Mouse (Mus musculus) hindbrain, postnatal 0 days (tissue): Measurements from ENCODE around the gene Ccdc40. TPM values are rescaled to one million over a fixed set of nuclear protein-coding genes. Genes with fewer than 3 reads are reported as not detected.

Experiments
- ATAC-seq: fragments of 200-750 bp; cut with Nextera tagmentation; 2 replicates; pipeline ENCODE4 v1.8.0; 2017; ENCODE audit warnings: mild to moderate bottlenecking, moderate TSS enrichment, moderate library complexity
- DNase-seq: peaks from one replicate; pipeline ENCODE4 v3.0.0-alpha.2; 2015; ENCODE audit warnings: low spot score
- H3K27ac ChIP-seq: fragments of 300-500 bp; sonication (generic); 2 replicates; pipeline ENCODE4 v1.5.1; 2014; ENCODE audit warnings: mild to moderate bottlenecking
- H3K27me3 ChIP-seq: fragments of 300-500 bp; sonication (generic); 2 replicates; pipeline ENCODE4 v1.6.1; 2014; ENCODE audit warnings: low read length, mixed read lengths; ENCODE audit not compliant: insufficient read depth
- H3K36me3 ChIP-seq: fragments of 300-500 bp; sonication (generic); 2 replicates; pipeline ENCODE4 v1.6.1; 2014; ENCODE audit warnings: low read length, mixed read lengths; ENCODE audit not compliant: insufficient read depth
- H3K4me1 ChIP-seq: fragments of 300-500 bp; sonication (generic); 2 replicates; pipeline ENCODE4 v1.6.1; 2014; ENCODE audit warnings: antibody characterized with exemption, low read length, mixed read lengths; ENCODE audit not compliant: insufficient read depth
- H3K4me2 ChIP-seq: fragments of 300-500 bp; sonication (generic); 2 replicates; pipeline ENCODE4 v1.6.1; 2014; ENCODE audit warnings: low read depth, mild to moderate bottlenecking, low read length, moderate library complexity, mixed read lengths
- H3K4me3 ChIP-seq: fragments of 300-500 bp; sonication (generic); 2 replicates; pipeline ENCODE4 v1.5.1; 2014; ENCODE audit warnings: low read length
- H3K9ac ChIP-seq: fragments of 300-500 bp; sonication (generic); replicated peaks from 2 replicates; pipeline ENCODE4 v1.6.1; 2014; ENCODE audit warnings: mild to moderate bottlenecking, low read length, moderate library complexity, mixed read lengths
- H3K9me3 ChIP-seq: fragments of 300-500 bp; sonication (generic); 2 replicates; pipeline ENCODE4 v1.6.1; 2016; ENCODE audit warnings: low read length, mixed read lengths
- CTCF ChIP-seq: IDR thresholded peaks from 2 replicates; pipeline ENCODE4 v1.5.1; 2016; ENCODE audit warnings: antibody characterized with exemption, control low read depth, low read depth
- WGBS: fragments of 180-500 bp; shearing (Covaris S2); extraction: QIAGEN DNeasy Blood & Tissue Kit; methylation state at CpG from one replicate; pipeline ENCODE4 v1.1.7; 2014; 5-methylcytosine and 5-hydroxymethylcytosine counted together
- polyA plus RNA-seq: library from polyadenylated mRNA; unstranded; fragments of >200 nt; fragmentation: Nextera tagmentation; extraction: Ambion mirVana; gene quantifications from 2 replicates; pipeline ENCODE4 v1.2.1, GENCODE M21; 2015
- total RNA-seq: library from RNA; depleted of rRNA; stranded (reverse); fragments of >200 nt; gene quantifications from 2 replicates; pipeline ENCODE4 v1.2.3, GENCODE M21; 2014

Gene Ccdc40
- total and polyA plus RNA-seq, 2 experiments from 2014 or later: 9.7 to 11.5 TPM

DNA sequence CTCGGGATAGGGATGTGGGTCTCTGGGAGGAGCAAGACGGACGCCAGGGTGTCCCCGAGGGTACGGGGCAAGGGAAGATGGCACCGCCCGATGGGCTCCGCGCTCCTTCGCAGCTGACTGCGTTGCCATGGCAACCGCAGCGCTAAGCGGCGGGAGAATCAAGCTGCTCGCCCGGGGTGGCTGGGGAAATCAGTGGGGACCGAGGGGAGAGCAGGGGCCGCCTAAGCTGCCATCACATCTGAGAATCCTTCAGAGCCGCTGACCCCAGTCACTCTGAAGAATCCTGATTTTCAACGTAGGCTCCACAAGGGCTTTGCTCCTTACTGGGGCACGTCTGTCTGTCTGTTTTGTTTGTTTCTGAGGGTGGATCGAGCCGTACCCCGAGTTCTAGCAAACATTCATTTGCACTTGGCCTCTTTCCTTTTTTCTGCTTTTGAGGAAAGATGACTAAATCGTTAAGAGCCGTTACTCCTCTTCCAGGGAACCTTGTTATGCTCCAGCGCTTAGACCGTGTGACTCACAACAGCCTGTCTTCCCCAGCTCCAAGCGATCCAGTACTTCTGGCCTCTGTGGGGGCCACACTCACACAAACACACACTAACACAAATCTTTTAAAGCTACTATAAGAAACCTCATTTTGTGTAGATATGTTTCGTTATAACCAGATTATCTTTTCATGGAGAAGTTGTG lies 72.0 kb downstream of the Ccdc40 start:
- peak overlapping the region; percentile 99 for H3K9ac ChIP-seq
- TF ChIP-seq CTCF: peak; percentile 42
- WGBS: under 1% methylated on average over 31 of the region's 31 CpGs
- peak overlapping the region; percentile 80 for H3K4me3 ChIP-seq
- H3K9me3 ChIP-seq: no peaks in the 10 kb centered on the region
- ATAC-seq: no peak
- H3K27ac ChIP-seq: peak overlapping the region; percentile 98
- no peaks in the 10 kb centered on the region for H3K27me3 ChIP-seq
- H3K36me3 ChIP-seq: peaks cover 9% of the 10 kb centered on the region
- no peak for DNase-seq
- H3K4me2 ChIP-seq: peak overlapping the region; percentile 93
- peaks cover 5% of the 10 kb centered on the region for H3K4me1 ChIP-seq

DNA sequence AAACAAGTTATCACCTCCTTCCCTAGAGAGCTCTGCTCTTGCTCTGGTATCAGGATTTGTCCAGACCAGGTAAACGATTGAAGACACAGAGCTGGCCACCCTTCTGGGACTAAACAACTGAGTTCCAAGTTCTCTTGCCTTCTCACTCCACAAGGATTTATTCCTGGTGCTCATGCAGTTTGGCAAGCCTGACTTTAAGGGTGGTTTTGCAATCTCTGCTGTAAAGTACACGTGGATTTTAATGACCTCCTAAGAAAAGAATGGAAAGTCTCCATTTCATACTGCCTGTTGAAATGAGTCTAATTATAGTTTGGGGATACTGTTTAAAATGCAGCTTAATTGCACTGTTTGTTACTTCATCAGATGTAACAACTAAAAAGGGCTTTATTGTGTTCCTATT lies 72.6 kb downstream of the Ccdc40 start:
- ATAC-seq (no peak), DNase-seq (no peak)
- WGBS: 26% methylated on average over 2 of the region's 2 CpGs
- H3K27ac ChIP-seq: peak overlapping the region; percentile 98; the same call in 1 of the 2 replicates
- H3K9ac ChIP-seq: no peak overlapping the region; the same call in 1 of the 2 replicates
- no peak overlapping the region; the same call in 1 of the 2 replicates for H3K4me3 ChIP-seq
- H3K9me3 ChIP-seq: no peaks in the 10 kb centered on the region
- H3K36me3 ChIP-seq: peaks cover 4% of the 10 kb centered on the region; the same call in 1 of the 2 replicates
- peak overlapping the region; percentile 93 for H3K4me2 ChIP-seq
- no peaks in the 10 kb centered on the region for H3K27me3 ChIP-seq
- H3K4me1 ChIP-seq: peaks cover 5% of the 10 kb centered on the region
- TF ChIP-seq CTCF: no peak

DNA sequence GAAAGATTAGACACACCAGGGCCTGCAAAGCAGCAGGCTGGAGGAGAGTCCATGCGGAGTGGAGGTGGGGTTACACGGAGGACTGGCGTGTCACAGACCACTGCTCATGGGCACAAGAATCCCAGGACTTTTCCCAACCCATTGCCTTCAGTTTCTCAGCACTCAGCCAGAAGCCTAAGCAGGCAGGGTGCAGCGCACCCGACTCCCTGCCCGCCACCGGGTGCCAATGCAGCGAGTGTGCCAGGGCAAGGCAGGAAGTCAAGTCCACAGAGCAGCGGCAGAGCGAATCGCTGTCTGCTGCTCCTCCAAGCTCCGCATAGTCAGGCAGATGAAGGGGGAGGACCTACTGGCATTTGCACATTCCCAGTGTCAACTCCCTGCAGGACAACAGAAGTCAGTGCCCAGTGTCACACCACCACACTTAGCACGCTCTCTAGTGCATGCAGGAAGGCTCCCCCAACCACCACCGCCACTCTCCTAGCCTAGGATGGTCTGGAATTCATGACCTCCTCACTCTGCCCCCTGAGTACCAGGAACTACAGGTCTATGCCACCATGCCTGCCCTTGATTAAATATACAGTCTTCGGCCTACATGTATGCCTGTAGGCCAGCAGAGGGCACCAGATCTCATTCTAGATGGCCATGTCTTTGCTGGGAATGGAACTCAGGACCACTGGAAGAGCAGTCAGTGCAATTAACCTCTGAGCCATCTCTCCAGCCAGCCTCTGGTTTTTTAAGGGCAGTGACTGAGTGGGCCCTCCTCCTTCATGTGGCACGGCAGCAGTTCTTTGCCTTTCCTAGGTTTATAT lies 76.7 kb downstream of the Ccdc40 start:
- TF ChIP-seq CTCF: peak; percentile 90
- H3K9me3 ChIP-seq: no peaks in the 10 kb centered on the region
- no peak overlapping the region for H3K4me3 ChIP-seq
- 37% methylated on average over 16 of the region's 16 CpGs for WGBS
- peak; percentile 44; the same call in 1 of the 2 replicates for ATAC-seq
- H3K4me1 ChIP-seq: no peaks in the 10 kb centered on the region; the same call in 1 of the 2 replicates
- no peaks in the 10 kb centered on the region for H3K27me3 ChIP-seq
- no peak overlapping the region for H3K9ac ChIP-seq
- H3K27ac ChIP-seq: no peak overlapping the region
- H3K36me3 ChIP-seq: no peaks in the 10 kb centered on the region
- H3K4me2 ChIP-seq: no peak overlapping the region
- DNase-seq: peak; percentile 76

DNA sequence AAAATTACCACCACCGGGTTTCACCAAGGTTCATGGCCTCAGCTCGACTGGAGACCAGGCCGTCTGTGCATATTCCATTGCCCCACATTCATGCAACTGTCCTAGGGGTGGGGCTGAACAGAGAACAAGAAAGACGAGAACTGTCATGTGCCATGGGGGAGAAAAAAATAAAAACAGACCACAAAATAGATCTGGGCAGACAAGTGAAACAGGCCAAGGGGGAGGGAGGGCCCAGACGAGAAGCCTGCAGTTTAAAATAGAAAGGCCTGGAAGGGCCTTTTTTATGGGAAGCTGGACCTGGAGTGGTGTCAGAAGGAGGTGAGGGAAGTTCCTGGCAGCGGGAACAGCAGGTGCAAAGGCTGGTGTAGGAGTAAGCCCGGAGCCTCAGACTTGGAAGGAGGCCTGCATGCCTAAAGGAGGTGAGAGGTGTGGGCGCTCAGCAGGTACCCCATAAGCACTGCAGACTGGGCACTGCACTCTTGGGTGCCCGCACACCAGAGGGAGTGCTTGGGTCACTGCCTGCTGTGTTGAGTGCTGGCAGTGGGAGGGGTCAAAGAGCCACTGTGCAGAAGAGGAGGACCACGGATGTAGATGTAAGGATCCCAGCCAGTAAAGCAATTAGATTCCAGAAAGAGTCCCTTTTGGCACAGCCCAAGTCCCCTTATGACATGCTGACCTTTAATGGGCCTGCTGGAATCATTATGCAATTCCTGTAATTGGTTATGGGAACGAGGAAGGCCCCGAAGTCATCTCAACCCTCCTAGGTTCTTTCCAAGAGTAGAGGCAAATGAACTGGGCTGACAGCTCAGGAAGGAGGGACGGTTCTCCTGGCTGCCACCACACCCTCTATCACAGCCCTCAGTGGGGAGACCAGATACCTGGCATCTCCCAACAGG lies 78.6 kb downstream of the Ccdc40 start:
- 57% methylated on average over 13 of the region's 13 CpGs for WGBS
- DNase-seq (no peak), ATAC-seq (no peak)
- Histone ChIP-seq H3K4me2 (no peak overlapping the region), H3K4me3 (no peak overlapping the region), H3K27me3 (no peaks in the 10 kb centered on the region), H3K4me1 (no peaks in the 10 kb centered on the region), H3K9ac (no peak overlapping the region), H3K27ac (no peak overlapping the region), H3K36me3 (no peaks in the 10 kb centered on the region), H3K9me3 (no peaks in the 10 kb centered on the region)
- no peak for TF ChIP-seq CTCF

DNA sequence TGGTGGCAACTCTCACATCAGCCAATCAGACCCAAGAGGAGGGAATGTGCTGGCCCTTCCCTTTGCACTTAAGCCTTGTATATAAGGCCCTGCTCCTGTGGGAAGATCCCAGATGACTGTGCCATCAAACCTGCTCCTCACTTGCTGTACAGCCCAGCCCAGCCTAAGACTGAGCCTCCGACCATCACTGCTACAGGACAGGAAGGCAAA lies 79.2 kb downstream of the Ccdc40 start, which contains the start of gene Card14:
Gene Card14 (plus strand): TSS at position 111 of the 210 bp plus-strand sequence.
- ATAC-seq (no peak), DNase-seq (no peak)
- Histone ChIP-seq H3K27ac (no peak within 1 kb of the TSS), H3K9ac (no peak within 1 kb of the TSS), H3K36me3 (no peaks in the 10 kb centered on the region), H3K4me2 (no peak within 1 kb of the TSS), H3K4me1 (no peaks in the 10 kb centered on the region), H3K9me3 (no peaks in the 10 kb centered on the region), H3K4me3 (no peak within 1 kb of the TSS), H3K27me3 (no peaks in the 10 kb centered on the region)
- 65% methylated on average over 1 of the region's 1 CpGs for WGBS
- TF ChIP-seq CTCF: no peak

DNA sequence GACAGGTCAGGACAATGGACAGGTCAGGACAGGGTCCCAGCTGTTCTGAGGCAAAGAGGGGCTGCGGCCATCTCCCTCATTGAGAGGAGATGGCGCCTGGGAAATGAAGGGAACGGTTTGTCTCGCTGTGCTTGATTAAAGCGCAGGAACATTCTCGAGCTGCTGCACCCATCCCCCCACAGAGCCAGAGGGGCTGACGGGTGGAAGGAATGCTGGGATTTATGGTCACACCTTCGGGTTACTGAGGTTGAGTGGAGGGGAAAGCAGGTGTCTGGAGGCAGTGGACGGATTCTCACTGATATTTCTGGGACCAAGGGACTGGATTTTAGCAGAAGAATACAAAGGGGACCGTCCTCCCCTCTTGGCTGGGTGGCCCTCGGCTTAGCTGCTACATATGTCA lies 79.5 kb downstream of the Ccdc40 start:
- no peak for TF ChIP-seq CTCF
- Histone ChIP-seq H3K27ac (no peak overlapping the region), H3K4me1 (no peaks in the 10 kb centered on the region), H3K36me3 (no peaks in the 10 kb centered on the region), H3K9ac (no peak overlapping the region), H3K4me2 (no peak overlapping the region), H3K27me3 (no peaks in the 10 kb centered on the region), H3K4me3 (no peak overlapping the region), H3K9me3 (no peaks in the 10 kb centered on the region)
- no peak for ATAC-seq
- DNase-seq: no peak
- 31% methylated on average over 11 of the region's 11 CpGs for WGBS
